Mouse (Mus musculus): ENCODE measurements at regions not wholly inside any gene's neighbourhood (a gene's known extent, or its start where the extent isn't known, plus 50 kb on each side); places are given as distances from the start of the nearest gene placed in this dataset.

DNA sequence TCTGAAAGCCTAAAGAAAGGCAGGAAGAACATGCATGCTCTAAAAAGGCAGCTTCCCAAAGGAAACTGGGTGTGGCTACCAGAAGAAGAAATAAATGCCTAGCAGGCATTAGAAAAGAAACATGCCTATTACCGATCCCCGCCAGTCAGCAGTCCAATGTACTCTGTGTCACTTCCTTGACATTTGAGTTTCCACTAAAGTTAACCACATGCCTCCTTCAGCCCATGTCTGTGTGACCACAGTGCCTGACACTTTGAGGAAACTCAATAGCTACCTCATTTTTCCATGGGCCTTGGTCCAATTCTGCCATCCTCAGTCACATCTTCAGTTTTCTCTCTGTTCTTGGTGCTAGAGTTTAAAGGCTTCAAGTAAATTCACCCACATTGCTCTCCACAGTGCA, 233.7 kb upstream of the Isx start:
- no peak for DNase-seq (ENCODE audit: low read depth, low spot score)

- no peak for DNase-seq (ENCODE audit: low read depth, low spot score)
Observed at GRCm38 (mm10) chr8:74640636-74641035, 232.3 kb upstream of the Isx start.

GRCm38 (mm10) chr8:74659950-74660349, 213.0 kb upstream of the Isx start:
- DNase-seq (ENCODE audit: low read depth, low spot score), result no peak

GRCm38 (mm10) chr8:74688342-74688741, 184.6 kb upstream of the Isx start:
- DNase-seq (ENCODE audit: low read depth, low spot score), result no peak

DNA sequence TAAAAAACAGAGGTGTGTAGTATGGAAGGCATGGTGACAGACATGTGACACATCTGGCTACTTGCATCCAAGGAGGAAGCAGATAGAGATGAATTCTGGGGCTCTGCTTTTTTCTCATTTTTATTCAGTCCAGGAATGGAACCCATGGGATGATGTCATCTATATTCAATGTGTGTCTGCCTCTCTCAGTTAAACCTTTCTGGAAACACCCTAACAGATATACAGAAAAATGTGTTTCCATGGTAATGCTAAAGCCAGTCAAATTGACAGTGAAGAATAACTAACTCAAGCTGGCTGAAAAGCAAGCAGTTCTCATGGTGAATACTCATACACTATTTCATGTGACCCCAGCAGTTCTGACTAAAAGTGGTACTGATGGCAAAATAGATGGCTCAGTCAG, 177.0 kb upstream of the Isx start:
- peak; percentile 26 for DNase-seq (ENCODE audit: low read depth, low spot score)

GRCm38 (mm10) chr8:74697317-74697716, 175.7 kb upstream of the Isx start:
- no peak for DNase-seq (ENCODE audit: low read depth, low spot score)

GRCm38 (mm10) chr8:74712617-74713016, 160.4 kb upstream of the Isx start:
- DNase-seq (ENCODE audit: low read depth, low spot score), result no peak

DNA sequence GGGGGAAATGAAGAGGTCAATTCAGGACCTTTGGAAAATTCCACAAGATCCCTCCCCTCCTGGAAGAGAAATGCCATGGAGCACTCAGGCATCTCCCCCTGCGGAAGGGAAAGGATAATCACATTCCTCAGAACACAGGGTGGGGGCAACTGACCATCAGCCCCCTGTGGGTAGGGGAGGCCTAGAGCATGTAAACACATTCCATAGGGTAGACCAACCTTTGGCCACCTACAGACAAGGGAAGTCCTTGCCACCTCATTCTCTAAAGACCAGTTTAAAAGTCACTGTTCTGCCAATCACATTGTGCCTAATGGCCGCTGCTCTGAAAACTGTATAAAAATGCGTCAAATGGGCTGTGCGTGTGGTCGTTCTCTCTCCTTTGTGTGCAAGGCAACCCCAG, 156.9 kb upstream of the Isx start:
- no peak for DNase-seq (ENCODE audit: low read depth, low spot score)

DNA sequence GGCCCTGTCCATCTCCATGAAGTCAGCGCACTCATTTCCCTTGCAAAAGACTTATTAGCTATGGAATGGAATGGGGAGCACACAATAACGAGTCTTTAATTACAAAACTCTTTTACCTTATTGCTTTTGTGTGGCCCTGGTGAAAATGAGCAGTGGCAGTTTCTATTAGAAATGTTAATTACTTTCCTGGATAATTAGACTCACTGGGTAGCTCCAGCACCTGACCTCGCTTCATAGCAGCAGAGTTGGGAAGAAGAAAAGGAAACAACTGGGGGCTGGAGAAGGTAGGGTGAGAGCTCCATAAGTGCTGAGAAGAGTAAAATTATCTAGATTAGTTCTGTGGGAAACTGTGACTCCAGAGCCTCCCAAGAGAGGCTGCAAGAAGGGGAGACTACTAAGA, 108.2 kb upstream of the Isx start:
- DNase-seq (ENCODE audit: low read depth, low spot score), result no peak

GRCm38 (mm10) chr8:74775549-74775948, 97.4 kb upstream of the Isx start:
- no peak for DNase-seq (ENCODE audit: low read depth, low spot score)

- no peak for DNase-seq (ENCODE audit: low read depth, low spot score)
Observed at GRCm38 (mm10) chr8:74781087-74781486, 91.9 kb upstream of the Isx start.

DNA sequence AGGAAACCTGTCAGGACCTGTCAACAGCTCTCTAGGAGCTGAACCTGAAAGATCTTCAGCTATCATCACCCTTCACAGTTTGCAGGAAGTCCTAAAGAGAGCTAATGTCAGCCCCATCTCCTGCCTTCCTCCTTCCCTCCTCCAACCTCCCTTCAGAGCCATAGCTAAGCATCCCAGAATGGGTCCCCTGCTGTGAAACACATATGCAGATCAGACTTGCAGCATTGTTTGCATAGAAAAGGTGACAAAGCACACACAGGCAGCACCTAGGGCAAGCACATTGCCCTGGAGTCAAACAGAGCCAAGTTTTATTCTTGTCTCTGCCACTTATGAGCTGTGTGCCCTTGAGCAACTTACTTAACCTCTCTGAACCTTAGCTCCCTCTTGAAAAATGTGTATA, 64.3 kb upstream of the Isx start:
- DNase-seq (ENCODE audit: low read depth, low spot score), result no peak

- no peak for DNase-seq (ENCODE audit: low read depth, low spot score)
Observed at GRCm38 (mm10) chr8:74810054-74810453, 62.9 kb upstream of the Isx start.

DNA sequence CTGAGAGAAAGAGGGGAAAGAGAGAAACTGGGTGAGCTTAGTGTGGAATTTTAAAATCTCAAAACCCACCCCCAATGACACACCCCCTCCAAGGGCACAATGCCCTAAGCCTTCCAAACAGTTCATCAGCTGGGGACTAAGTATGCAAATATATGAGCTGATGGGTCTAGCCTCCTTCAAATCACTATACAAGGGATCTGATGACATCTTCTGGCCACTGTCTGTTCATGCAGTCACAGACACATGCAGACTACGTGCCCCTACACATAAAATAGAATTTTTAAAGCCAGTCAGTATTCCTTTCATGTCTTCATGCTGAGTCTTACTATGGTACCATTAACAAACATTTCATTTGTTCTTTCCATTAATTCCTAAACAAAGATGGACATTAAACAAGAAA, 54.5 kb upstream of the Isx start:
- DNase-seq (ENCODE audit: low read depth, low spot score), result no peak

DNA sequence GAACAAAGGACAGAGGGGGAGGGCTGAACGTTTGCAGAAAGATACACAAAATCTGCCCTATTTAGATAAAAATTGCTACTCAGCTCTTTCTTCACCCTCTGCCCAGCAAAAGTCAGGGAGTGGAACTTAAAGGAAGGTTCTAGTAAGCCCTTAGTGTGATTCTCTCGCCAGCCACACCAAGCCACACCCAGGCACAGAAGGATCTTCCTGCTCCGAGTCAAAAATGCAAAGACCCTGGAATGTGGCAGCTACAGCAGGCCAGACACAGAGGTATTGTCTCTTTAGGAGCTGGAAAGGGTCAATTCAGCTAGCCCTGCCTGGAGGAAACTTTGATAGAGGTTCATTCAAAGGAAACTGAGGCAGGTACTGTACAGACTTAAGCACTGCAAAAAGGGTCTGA, 52.3 kb upstream of the Isx start:
- DNase-seq (ENCODE audit: low read depth, low spot score), result no peak

DNA sequence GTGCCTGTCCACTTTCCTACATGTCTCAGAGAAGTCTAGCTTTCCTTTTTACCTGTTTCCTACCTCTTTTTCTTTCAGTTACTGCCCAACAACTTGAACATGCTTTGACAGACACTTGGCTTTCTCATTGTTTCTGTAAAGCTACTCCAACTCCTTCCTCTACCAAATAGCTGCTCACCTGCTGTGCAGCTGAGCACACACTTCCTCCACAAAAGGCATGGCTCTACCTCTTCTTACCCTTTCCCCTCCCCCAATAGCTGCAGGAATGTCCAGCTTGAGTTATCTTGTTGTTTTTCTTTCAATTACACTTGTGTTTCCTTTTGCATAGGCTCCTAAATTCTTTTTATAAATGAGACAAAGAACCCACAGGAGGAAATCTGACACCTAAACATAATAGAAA, 50.7 kb upstream of the Isx start:
- DNase-seq (ENCODE audit: low read depth, low spot score), result no peak
